Mouse (Mus musculus) left cerebral cortex, adult 2 months (tissue): ENCODE data around the gene C1s1. TPM values are rescaled to one million over a fixed set of nuclear protein-coding genes. Genes with fewer than 3 reads are reported as not detected.
"Not testable (repeated sequence)": the region's sequence is repeated elsewhere in the genome, so short reads cannot be mapped to it uniquely, and the experiment has no call there.

ENCODE experiments used
- DNase-seq, 2 experiments: peaks; one replicate each; pipeline ENCODE4 v3.0.0; 2021 to 2022; ENCODE audit warnings: low spot score in 2 of 2, mixed read lengths in 1 of 2; ENCODE audit errors: extremely low spot score in 1 of 2
- H3K27ac ChIP-seq: fragments of 200-600 bp; 2 replicates; pipeline ENCODE4 v1.8.1; 2022
- H3K4me3 ChIP-seq: fragments of 200-600 bp; 2 replicates; pipeline ENCODE4 v1.8.1; 2022
- CTCF ChIP-seq: fragments of 200-600 bp; IDR thresholded peaks from 2 replicates; pipeline ENCODE4 v1.8.1; 2022; ENCODE audit warnings: antibody characterized with exemption, mild to moderate bottlenecking, moderate library complexity
- intact Hi-C: fragments of 180-260 bp; cut with DNase I; formaldehyde crosslinking; loops from one replicate; pipeline ENCODE4 v1.15.1; 2025
- long read RNA-seq, 2 experiments: library from polyadenylated mRNA; stranded (forward); transcript quantifications; one replicate each; pipeline ENCODE4 v2.0.0; 2021; ENCODE audit warnings: borderline mapping rate in 2 of 2
- total RNA-seq, 2 experiments: library from RNA; stranded (reverse); gene quantifications; 2 replicates each; pipeline ENCODE4 v1.2.3; 2021

Gene C1s1
- total RNA-seq: 1 to 10 TPM; 1.2 to 1.5 TPM
- long read RNA-seq, experiment 1, partial matches to known transcripts: 0 of 1 reads
- long read RNA-seq, experiment 1, other reads (novel, unspliced or antisense): 0 of 1 reads
- long read RNA-seq, experiment 2, partial matches to known transcripts: 0 of 1 reads
- long read RNA-seq, experiment 2, other reads (novel, unspliced or antisense): 0 of 1 reads

DNA sequence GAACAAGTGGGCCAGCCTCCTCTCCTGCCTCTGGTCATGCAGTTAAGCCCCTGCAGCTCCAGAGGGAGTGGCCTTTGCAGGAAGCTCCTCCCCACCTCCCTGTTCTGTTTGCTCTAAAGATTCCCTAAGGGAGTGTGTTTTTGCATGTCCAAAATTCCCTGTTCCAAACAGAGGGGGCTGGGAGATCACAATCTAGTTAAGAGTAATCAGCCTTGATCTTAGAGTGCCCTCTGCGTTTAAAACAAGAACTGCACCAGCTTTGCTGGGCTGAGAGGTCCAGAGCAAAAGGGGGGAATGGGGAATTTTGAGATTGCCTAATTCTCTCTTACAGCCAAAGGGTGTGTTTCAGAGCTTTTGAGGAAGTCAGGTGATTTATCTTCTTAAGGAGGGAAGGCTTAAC lies at the start of gene C1s1:
C1s1 (minus strand) TSS at position 76 of the 400 bp plus-strand sequence.
- H3K4me3 ChIP-seq, H3K27ac ChIP-seq: not testable (repeated sequence)
- peak; percentile 68 for TF ChIP-seq CTCF
- intact Hi-C loops: loop anchor here (1.0 to 2.0 kb wide), 3 partner anchors 29 to 61 kb away; partner anchors contain the start of genes C1ra and C1rl
- DNase-seq: peak; percentile 26 to 49

DNA sequence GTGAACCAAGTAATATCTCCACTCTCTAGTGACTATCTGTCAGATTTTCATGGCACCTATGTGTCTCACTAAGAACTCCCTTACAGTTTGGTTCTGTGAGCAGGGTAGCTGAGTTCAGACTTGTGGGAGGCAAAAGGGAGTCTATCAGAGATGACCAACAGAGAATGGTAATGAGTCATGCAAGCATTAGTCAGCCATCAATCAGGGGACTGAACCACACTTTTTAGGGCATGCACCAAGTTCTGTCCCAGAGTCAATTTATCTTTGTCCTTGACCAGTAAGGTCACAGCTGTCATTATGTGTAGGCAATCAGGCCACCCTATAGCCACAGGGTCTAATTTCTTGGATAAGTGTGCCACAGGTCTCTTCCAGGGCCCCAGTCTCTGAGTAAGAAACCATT lies 46.6 kb upstream of the C1s1 start:
- DNase-seq: no peak
- TF ChIP-seq CTCF: no peak
- H3K4me3 ChIP-seq: no peak overlapping the region
- H3K27ac ChIP-seq: no peak overlapping the region
- intact Hi-C loops: no loop called here

DNA sequence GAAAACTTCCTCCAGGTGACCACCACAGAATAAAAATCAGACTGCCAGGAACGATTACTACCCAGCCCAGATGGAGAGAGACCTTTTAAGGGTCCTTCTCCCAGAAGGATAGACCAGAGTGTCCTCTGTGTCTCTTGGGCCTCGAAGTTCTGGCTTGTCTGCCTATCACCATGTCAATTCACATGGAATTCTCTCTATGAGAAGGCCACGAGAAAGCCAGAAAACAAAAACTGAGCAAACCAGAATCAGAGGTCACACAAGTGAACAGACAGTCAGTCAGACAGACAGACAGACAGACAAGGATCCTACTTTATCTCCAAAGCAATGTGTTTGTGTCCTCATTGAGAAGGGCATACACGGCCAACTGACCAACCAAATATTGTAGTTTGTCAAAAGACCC lies 44.1 kb upstream of the C1s1 start:
- no peak for TF ChIP-seq CTCF
- no peak overlapping the region for H3K4me3 ChIP-seq
- no peak for DNase-seq
- no peak overlapping the region for H3K27ac ChIP-seq
- intact Hi-C loops: no loop called here

DNA sequence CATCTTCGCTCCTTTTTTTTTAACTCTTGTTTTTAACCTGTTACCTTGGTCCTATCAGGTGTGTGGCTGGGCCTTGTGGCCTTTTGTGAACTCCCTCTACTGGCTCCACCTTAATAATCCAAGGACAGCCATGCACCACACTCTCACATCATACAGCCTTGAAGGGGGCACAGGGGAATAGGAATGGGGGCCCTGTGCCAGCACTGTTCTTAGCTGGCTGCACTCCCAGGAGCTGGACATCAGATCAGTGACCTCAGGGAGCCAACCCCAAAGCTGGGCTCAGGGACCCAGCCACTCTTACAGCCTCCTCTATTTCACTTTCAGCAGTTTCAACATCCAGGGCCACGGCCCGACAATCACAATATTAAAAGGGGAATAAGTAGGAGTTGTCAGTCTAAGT lies 43.6 kb upstream of the C1s1 start:
- Histone ChIP-seq H3K4me3 (no peak overlapping the region), H3K27ac (no peak overlapping the region)
- intact Hi-C loops: no loop called here
- DNase-seq: no peak
- no peak for TF ChIP-seq CTCF

DNA sequence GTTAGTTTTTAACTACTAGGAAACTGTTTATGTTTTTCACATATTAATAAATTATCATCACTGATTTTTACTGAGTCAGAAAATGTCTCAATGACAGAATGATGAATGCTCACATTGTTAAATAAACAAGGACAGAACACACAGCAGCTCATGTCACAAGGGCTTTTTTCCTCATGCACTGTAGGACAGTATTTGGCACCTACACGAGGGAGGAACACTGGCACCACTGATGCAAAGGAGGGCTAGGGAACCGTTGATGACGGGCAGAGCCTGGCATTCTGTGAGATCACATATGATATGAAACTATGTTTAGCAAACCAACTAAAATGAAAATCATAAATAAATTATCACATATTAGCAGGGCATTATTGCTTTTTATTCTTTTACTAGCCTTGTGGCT lies 42.8 kb upstream of the C1s1 start:
- no peak for DNase-seq
- Histone ChIP-seq H3K4me3 (no peak overlapping the region), H3K27ac (no peak overlapping the region)
- intact Hi-C loops: no loop called here
- TF ChIP-seq CTCF: no peak

DNA sequence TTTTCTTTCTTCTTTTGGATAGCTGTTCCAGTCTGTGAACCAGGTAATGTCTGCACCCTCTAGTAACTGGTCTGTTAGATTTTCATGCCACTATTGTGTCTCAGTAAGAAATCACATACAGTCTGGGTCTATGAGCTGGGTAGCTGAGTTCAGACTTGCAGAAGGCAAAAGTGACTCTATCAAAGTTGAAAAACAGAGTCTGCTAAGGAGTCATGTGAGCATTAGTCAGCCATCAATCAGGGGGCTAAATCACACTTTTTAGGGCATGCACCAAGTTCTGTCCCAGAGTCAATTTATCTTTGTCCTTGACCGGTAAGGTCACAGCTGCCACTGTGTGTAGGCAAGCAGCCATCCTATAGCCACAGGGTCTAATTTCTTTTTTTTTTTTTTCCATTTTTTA lies 40.1 kb upstream of the C1s1 start:
- Histone ChIP-seq H3K27ac (no peak overlapping the region), H3K4me3 (no peak overlapping the region)
- TF ChIP-seq CTCF: no peak
- no peak for DNase-seq
- intact Hi-C loops: no loop called here

DNA sequence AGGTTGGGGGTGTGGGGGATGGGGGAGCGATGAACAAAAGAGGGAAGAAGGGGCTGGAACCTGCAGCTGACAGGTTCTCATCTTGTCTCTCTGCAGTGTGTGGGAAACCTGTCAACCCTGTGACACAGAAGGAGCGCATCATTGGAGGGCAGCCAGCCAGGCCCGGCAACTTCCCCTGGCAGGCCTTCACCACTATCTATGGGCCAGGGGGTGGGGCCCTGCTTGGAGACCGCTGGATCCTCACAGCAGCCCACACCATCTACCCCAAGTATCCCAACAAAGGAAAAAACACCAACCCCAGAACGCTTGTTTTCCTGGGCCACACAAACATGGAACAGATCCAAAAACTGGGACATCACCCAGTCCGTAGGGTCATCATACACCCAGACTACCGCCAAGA lies 38.0 kb upstream of the C1s1 start:
- intact Hi-C loops, H3K4me3 ChIP-seq, DNase-seq, H3K27ac ChIP-seq: not testable (repeated sequence)

DNA sequence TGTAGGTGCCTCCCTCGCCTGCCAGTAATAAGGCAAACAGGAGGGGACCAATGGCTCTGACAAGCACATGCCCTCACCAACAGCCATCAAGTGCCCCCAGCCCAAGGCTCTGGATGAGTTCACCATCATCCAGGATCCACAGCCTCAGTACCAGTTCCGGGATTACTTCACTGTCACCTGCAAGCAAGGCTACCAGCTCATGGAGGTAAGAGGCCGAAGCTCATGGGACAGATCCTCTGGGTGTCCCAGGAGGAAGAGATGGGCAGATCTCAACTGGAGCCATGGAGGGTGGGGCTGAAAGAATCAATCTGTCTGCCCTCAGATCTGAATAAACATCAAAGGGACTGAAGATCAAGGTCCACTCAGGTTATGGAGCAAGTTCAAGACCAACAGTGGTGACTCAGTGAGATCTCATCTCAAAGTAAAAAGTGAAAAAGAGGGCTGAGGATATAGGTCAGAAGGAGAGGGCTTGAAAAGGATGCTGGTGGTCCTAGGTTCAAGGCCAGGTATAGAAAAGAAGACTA lies 33.1 kb upstream of the C1s1 start:
- intact Hi-C loops, H3K4me3 ChIP-seq, H3K27ac ChIP-seq, DNase-seq: not testable (repeated sequence)

DNA sequence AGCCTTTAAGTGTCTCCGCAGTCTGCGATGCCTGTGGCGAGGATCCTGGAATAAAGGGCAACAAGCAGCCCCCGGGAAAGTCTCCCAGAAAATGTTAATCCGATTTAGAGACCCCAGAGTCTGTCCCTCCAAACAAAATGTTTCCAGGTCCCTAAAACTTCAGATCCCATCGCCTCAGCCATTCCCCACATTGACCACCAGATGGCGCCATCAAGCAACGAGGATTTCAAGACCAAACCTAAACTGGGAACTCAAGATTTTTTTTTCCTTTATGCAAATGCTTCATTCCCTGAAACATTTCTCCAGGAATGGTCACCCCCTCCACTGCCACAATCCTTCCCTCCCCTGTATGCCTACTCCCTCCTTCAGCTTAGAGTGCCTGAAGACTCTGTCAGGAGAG lies 27.9 kb upstream of the C1s1 start, which contains the start of gene C1rb:
C1rb (plus strand) TSS at position 269 of the 400 bp plus-strand sequence.
- no peak within 1 kb of the TSS for H3K4me3 ChIP-seq
- intact Hi-C loops: loop anchor here (1.0 to 5.0 kb wide), 3 partner anchors 67 to 187 kb away; partner anchors contain the start of genes Atn1, C1s2 and Gm45234

DNA sequence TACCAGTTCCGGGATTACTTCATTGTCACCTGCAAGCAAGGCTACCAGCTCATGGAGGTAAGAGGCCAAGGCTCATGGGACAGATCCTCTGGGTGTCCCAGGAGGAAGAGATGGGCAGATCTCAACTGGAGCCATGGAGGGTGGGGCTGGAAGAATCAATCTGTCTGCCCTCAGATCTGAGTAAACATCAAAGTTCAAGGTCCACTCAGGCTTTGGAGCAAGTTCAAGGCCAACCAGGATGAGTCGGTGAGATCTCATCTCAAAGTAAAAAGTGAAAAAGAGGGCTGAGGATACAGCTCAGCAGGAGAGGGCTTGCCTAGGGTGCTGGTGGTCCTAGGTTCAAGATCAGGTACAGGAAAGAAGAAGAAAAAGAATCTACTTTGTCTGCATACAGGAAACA lies 19.5 kb upstream of the C1s1 start:
- DNase-seq, intact Hi-C loops, H3K4me3 ChIP-seq, H3K27ac ChIP-seq: not testable (repeated sequence)

More for the DNA sequence above, 27.9 kb upstream of the C1s1 start, which contains the start of gene C1rb:
- TF ChIP-seq CTCF: peak; percentile 95
- peak; percentile 46 to 72 for DNase-seq
- no peak within 1 kb of the TSS for H3K27ac ChIP-seq

DNA sequence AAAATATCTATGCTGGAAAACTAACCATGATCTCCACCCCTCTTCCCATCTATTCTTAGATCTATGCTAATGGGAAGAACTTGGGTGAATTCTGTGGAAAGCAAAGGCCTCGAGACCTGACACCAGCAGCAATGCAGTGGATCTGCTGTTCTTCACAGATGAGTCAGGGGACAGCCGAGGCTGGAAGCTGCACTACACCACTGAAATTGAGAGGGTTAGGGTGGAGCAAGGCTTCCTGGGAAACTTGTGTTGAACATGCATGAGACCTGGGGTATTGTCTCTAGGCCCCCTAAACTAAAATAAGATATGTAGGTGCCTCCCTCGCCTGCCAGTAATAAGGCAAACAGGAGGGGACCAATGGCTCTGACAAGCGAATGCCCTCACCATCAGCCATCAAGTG lies 19.0 kb upstream of the C1s1 start:
- H3K4me3 ChIP-seq, DNase-seq, intact Hi-C loops, H3K27ac ChIP-seq: not testable (repeated sequence)

DNA sequence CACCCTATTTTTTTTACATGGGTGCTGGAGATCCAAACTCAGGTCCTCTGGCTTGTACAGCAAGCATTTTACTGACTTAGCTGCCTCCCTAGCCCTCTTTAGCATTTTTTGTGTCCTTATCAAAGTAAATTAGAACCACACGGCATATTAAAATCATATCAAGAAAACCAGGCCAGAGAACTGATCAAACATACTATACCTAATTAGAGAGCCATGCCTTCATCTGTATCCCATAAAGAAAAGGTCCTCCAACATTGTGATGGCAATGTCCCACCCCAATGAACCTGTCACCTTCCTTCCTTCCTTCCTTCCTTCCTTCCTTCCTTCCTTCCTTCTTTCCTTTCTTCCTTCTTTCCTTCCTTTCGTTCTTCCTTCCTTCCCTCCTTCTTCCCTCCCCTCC lies 13.8 kb upstream of the C1s1 start:
- DNase-seq, H3K27ac ChIP-seq, intact Hi-C loops: not testable (repeated sequence)

DNA sequence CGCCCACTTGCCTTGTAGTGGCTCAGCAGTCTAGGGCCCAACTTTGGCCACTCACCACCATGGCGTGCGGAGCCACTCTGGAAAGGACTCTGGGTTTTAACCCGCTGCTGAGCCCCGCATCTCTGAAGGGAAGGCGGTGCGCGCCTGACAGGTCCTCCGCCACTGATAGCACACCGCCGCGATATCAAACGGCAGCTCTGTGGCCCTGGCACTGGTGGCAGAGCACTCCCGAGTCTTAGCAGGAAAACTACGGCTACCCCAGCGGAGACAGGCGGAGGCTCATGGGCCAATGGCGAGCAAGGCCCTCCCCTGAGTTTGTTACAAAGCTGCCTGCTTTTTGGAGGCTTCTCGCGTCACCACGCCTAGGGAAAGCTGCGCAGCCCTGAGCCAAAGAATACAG lies 10.6 kb upstream of the C1s1 start:
- DNase-seq: no peak
- Histone ChIP-seq H3K4me3 (no peak overlapping the region), H3K27ac (no peak overlapping the region)
- intact Hi-C loops: no loop called here
- no peak for TF ChIP-seq CTCF

More for the DNA sequence above, 13.8 kb upstream of the C1s1 start:
- not testable (repeated sequence) for H3K4me3 ChIP-seq
